Mouse (Mus musculus) ES-CJ7 (cell line): Measurements from ENCODE around the gene Ift122.

Source experiments
- DNase-seq: peaks from one replicate; pipeline ENCODE4 v3.0.0; 2011; ENCODE audit warnings: low read depth, low spot score

The Ift122 gene

DNA sequence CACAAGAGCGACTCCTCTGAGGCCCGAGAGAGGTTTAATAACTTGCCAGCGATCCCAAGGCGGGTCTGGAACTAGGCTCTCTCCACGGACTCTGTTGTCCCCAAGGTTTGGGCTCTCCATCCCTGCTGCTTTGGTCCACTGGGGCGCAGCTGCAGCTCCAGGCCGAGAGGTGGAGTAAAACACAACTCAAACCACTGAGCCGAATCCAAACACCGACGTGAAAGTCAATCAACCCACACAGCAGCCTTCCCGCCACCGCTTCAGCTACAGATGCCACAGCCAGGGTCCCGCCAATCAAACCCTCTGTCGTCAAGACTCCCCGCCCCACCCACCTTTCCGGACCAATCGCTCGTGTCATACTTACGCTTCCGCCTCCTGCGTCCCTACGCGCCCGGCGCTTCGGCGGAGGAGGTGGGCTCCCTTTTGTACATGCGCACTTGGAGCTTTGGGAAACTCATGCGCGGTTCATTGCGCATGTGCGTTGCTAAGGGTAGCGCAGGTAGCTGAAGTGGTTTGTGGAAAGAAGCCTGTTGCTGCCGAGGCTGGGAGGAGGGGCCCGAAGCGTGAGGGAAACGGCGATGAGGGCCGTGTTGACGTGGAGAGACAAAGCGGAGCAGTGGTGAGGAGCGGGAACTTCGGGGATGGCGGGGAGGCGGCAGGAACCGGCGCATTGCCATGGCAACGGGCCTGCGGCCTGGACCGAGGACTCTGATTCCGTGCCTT lies at the start of gene Ift122, which contains the start of gene Mbd4:
Gene Ift122, plus strand, starts transcription at position 380 of the 723 bp plus-strand sequence.
Gene Mbd4, minus strand, starts transcription at position 281 of the 723 bp plus-strand sequence.
- DNase-seq: peak; percentile 100

DNA sequence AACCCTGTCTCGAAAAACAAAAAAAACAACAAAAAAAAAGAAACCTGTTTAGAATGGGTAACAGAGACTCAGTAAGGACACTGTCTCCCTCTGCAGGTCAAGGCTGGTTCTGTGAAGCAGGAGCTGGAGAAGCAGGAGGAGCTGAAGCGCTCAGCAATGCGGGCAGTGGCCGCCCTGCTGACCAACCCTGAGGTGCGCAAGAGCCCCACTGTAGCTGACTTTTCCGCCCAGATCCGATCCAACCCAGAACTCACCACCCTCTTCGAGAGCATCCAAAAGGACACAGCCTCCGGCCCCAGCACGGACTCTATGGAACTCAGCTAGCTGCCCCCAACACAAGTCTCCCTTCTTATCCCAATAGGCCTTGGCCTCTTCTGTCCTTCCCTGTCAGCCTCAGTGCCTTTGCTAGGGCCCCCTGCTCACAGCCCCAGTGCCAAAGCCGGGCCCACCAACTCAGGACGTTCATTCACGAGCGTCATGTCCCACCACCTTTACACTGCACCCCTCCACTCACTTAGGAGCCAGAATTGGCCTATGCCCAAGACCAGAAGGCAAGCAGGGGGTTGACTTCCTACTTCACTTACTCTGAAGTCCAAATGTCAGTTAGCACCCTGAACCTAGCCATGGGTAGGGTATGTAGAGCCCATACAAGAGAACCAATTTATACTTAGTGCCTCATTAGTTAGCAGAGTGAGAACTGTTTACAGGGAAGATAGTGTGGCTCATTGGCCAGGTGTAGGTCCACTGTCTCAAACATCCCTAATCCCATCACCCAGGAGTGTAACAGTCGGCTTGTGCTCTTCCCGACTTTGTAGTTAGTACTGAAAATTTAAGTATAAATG lies 49.5 kb upstream of the Ift122 start:
- peak; percentile 86 for DNase-seq

DNA sequence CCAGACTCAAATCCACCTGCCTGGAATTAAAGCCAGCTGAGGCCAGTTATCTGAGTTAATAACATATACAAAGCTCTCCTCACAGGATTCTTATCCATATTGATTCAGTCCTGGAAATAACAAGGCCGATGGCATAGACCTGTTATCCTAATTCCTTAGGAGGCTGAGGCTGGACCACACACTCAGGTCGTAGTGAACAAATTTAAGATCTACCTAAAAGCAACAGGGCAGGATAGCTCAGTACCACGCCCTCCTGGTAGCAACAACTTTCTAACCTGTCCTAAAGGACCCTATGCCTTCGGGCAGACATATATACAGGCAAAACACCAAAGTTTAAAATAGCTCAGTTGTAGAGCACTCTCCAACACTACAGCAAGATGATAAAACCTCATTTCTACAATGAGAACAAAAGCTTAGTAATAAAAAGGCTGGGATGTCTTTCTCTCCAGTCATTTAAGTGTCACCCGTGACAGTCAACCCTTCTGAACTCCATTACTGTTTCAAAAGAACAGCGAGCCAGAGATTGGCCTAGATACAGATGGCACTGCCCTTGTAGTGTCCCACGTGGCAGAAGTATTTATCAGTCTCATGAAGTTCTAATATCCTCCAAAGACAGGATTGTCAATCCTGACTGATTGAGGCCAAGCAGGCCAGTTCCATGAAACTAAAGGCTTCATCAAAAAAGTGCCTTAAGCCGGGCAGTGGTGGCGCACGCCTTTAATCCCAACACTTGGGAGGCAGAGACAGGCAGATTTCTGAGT lies 48.7 kb upstream of the Ift122 start:
- DNase-seq: peak; percentile 52

DNA sequence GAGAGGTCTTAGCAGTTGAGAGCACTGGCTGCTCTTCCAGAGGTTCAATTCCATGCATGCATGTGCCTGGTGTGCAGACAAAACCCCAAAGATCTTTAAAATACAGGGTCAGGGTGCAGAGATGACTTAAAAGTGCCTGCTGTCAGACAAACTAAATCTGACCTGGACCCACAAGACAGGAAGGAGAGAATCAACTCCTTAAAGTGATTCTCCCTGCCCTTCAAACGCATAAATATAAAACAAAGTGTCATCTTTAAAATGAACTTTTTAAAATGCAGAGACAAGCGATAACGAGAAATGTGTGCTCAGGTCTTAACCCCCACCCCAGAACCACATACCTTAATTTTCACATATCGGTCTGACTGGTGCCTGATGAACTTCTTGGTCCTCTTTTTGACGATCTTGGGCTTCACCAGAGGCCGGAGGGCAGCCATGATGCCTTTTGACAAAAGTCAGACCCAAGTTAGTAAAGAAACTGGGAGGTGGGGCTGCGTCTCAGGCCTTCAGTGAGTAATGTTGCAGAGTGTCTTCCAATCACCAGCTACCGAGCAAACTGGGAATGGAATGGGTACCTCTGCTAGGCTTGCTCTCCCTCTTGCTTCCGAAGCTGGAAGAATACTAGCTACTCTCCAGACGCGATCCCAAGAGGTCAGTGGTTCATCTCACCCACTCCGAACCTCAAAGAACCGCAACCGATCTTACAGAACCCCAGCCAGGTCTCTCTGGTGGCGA lies 45.6 kb upstream of the Ift122 start:
- DNase-seq: no peak

DNA sequence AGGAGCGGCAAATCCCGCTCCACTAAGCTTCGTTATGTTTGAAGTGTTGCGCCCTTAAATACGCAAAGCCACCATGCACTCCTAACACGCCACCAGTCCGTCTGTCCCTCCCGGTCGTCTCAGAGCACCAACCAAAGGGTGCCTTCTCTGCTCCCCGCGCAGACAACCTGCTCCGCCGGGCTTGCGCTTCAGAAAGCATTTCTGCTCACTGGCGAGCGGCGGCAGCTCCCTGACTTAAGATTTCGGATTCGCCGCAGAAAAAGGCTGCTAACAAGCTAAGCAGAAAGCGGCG lies 45.1 kb upstream of the Ift122 start:
- no peak for DNase-seq

DNA sequence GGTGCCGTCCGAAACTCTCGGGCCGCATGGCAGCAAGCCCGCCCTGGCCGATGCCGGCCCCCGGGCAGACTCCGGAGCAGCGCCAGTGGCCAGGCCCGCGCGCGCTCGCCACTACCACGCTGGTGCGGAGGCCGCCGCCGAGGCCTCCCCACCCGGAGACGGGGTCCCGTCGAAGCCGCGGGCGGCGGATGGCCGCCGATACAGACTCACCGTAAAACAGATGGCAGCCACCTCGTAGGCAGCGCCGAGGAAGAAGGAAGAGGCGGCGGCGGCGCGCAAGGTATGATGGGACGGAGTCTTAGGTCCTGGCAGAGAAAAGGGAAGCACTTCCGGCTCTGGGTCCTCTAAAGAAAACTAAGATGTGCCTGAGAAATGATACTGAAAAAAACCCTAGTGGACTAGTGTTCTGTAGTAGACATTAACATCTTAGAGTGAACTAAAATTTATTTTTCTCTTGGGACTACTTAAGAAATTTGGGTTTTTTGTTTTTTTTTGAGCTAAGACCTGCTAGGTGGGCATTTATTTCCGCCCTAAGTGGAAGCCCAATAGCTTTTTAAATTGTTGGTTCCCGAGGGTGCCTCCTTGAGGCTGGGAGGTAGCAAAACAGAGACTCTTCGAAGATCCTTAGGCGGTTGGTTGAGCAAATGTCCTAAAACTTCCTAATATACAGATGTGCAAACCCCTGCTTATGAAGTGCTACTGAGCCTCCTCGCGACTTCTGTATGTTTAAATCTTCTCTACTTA lies 44.6 kb upstream of the Ift122 start, which contains the start of gene Rpl32:
Gene Rpl32, minus strand, starts transcription at position 260 of the 744 bp plus-strand sequence.
- peak; percentile 92 for DNase-seq

DNA sequence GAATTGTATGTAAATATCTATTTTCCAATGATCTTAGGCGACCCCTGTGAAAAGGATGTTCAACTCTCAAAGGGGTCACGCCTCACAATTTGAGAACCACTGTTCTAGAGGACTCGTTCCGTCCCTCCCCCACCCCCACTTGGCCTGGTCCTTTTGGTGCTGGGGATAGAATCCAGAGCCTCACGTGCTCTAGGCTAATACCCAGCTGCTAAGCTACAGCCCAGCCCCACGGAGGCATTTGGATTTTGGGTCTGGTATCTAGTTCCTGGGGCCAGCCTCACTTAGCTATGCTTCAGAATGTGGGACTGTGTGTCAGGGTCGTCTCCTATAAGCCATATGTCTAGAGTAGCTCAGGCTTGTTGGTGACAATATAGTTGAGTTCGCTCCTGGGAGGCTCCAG lies 41.7 kb upstream of the Ift122 start:
- peak; percentile 36 for DNase-seq

DNA sequence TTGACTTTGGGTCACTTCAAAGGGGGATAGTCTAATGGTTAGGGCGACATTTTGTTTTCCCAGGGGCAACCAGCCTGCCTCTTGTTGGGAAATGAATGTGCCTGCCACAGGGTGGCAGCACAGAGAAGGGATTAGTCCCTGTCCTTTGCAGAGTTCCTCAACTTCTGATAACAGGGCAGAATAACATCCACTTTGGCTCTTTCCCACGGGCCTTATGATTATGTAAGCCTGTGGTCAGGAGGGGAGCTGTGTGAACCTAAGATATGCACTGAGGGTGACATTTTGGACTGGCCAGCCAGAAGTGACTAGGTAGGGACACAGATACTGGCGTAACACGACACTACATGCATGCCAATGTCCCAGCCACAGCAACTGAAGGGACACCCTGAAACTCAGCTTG lies 39.2 kb upstream of the Ift122 start:
- DNase-seq: peak; percentile 67

DNA sequence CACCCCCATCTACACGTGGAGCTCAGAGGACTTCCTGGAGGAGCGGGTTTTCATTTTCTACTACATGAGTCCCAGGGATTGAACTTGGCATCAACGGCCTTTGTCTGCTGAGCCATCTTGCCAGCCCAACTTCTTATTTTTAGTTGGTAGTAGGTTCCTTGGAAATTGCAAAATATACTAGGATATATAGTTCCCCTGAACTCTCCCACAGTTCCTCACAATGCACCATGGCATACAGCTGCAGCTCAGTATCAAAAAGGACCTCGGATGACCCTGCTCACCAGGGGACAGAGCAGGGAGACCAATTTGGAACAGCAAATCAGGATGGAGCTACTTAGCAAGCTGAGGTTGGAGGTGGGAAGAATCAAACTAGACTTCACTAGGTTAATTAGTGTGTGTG lies 38.2 kb upstream of the Ift122 start:
- DNase-seq: no peak

DNA sequence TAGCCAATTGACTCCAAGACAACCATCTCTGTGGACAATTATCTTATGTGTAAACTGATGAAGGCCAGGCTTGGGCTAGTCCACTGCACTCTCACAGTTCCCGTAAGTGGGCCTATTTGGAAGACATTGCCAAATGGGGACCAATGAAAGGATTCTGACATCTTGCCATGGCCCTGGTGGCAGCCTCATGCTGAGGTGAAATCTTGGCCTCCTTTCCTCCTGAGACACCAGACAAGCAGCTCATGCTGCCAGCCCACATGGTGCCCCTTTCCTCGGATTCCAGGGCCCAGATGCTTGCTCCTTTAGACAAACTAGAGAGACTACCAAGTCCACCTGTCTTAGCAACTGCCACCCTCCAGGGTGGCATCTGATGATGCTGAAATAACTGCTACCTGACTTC lies 35.1 kb upstream of the Ift122 start:
- no peak for DNase-seq

DNA sequence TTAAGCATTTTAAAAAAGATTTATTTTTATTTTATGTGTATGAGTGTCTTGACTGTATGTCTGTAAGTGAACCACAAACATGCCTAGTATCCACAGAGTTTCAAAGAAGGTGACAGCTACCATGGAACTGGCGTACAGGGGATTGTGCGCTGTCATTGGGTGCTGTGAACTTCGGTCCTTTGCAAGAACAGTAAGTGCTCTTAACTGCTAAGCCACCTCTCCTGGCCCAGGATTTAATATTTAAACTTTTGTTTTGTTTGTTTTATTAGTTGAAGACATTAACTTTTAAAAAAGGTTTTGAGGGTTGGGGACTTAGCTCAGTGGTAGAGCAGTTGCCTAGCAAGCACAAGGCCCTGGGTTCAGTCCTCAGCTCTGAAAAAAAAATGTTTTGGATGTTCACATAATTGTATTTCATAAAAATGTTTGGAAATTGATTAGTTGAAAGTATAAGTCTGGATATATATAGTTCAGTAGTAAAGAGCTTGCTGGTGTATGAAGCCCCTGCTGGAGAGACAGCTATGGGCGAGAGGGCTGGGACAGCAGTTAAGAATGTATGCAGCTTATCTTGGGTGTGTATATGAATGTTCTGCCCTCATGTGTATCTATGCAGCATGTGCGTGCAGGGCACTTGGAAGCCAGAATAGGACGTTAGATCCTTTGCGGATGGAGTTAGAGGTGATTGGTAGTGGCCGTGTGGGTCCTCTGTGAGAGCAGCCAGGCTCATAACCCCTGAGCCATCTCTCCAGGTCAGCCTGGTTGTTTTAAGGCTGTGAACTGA lies 31.9 kb upstream of the Ift122 start:
- DNase-seq: no peak

DNA sequence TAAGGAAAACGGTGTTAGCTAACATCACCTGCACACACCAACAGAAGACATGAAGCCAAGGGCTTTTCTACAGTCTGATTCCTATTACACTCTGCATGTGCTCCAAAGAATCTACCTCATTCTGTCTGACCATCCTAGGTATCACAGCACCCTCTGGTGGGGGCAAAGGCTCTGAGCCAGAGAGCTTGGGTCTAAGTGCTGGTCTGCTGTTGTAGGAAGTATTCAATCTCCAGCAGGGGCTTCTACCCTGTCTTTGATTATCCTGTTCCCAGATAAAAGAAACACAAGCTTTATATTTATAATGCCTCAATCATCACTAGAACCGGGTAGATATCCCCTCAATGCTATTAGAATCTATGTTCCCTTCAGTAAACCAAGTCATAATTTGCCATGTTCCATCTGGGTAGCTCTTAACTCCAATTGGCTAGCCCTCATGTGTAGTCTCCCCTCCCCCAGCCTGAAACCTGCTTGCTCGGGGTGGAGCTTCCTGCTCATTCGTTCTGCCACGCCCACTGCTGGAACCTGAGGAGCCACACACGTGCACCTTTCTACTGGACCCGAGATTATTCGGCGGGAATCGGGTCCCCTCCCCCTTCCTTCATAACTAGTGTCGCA lies 29.3 kb upstream of the Ift122 start:
- DNase-seq: peak; percentile 83

DNA sequence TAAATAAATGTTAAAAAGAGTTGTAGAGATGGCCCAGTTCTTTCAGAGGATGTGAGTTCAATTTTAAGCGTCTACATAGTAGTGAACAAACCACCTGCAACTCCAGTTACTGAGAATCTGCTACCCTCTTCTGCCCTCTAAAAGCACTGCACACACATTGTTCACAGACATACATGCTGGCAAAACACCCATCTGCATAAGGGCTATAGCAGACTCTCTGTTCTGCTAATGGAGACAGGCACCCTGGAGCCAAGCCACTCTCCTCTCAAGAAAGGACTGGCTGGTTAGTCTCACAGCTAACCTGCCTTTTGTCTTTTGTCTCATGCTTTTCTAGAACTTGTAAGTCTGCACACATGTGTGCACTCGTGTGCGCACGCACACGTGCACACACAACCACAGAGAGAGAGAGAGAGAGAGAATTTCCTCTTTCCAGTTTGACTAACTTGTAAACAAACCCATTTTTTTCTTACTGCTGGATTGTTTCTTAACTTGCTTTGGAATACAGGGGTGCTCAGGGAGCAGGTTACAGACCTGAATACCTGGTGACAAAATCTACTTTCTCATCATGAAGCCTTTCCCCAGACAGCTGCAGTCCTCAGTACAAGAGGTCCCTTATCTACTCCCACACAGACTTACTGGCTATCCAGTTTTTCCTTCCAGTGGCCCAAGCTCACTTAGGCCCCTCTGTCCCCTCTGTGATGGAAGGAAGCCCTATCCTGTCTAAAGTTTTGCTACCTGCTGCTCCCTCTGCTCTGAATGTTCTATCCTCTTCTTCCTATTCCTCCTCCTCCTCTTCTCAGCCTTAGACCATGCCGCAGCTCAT lies 22.3 kb upstream of the Ift122 start:
- DNase-seq: no peak

DNA sequence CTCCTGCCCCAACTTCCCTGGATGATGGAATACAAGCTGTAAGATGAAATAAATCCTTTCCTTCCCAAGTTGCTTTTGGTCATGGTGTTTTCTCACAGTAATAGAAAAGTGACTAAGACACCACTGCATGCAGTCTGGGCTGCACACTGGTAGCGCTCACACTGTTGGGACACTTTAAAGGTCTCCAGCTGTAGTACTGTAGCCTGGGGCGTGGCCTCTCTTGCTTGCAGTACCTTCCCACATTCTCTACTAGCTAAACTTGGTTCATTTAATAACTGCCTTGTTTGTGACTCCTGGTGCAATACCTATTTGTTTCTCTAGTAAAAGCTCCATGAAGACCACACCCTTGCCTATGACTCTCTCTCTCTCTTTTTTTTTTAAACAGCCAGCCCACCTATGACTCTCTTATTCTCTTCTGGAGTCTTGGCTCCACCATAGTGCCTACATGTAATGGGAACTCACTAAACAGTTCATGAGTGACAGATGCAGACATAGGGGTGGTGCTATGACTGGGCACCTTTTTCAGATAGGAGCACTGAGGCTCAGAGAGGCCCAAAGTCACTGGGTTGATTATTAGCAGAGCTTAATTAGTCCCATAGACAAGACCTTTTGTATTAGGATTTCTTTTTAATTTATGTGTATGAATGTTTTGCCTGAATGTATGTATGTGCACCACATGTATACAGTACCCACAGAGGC lies 21.0 kb upstream of the Ift122 start:
- DNase-seq: no peak

DNA sequence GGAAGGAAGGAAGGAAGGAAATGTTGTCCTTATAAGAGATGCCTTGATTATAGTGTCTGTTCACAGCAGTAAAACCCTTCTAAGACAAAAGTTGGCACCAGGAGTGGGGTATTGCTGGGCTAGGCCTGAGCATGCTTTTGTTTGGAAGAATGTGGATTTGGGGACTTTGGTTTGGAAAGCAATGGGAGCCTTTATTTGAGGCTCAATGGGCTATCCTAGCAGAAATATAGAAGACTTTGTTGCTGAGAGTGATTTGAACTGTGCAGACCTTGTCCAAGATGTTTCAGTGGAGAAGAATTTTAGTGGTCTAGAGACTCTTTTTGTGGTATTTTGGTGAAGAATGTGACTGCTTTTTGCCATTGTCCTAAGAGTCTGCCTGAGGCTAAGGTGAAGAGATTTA lies 19.4 kb upstream of the Ift122 start:
- no peak for DNase-seq

DNA sequence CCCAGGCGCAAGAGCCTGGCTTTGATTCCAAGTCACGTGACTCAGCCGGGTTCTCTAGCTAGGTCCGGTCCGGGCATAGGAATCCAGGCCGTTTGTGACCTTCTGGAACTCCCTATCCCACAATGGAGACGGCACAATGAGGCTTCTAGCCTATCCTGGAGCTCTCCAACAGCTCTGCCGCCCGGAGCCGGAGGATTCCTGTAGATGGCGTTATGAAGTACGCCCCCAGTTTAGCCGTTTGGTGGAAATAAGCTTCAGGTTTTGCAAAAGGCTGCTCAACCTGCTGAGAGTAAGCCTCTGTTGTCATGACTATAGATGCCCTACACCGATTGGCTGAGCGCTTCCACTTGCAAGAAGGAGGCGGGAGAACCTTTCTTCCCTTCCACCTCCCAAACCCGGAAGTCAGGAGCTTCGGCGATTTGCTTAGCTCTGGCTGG lies 15.1 kb upstream of the Ift122 start, which contains the start of gene Efcab12:
Gene Efcab12, minus strand, starts transcription at position 252 of the 437 bp plus-strand sequence.
- DNase-seq: peak; percentile 98

DNA sequence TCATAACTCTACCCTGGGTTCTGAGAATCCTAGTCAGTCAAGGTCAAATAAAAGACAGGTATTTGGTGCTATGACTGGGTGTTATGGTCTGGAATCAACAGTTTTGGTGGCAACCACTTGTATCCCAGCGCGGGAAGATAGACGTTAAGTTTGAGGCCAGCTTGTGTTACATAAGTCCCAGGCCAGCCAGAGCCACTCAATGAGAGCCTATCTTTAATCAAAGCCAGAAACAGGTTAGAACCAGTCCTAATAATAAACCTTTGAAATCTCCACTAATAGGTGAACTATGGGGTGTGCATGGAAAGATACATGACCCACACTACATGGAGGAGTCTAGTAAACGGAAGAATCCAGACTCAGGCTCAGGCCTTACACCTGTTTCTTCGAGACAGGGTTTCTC lies 14.5 kb upstream of the Ift122 start:
- peak; percentile 71 for DNase-seq

DNA sequence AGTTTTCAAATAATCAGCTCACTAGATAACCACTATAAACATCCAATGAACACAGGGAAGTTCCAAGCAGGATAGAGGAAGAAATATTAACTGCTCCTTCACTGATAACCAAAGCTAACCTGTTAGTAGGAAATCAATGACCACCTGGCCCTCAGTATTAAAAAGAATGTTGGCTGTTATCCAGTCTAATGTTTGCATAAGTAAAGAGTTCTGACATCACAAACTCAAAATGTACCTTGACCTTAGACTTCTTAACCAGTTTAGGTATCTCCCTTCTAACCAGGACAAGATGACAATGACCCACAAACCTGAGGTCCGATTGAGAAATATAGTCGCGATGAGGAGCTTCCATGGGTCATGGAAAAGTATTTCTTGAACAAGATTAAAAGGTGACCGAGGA lies 8.3 kb upstream of the Ift122 start:
- no peak for DNase-seq
